Mouse (Mus musculus): ENCODE data around the gene Slc4a3.

Gene Slc4a3

DNA sequence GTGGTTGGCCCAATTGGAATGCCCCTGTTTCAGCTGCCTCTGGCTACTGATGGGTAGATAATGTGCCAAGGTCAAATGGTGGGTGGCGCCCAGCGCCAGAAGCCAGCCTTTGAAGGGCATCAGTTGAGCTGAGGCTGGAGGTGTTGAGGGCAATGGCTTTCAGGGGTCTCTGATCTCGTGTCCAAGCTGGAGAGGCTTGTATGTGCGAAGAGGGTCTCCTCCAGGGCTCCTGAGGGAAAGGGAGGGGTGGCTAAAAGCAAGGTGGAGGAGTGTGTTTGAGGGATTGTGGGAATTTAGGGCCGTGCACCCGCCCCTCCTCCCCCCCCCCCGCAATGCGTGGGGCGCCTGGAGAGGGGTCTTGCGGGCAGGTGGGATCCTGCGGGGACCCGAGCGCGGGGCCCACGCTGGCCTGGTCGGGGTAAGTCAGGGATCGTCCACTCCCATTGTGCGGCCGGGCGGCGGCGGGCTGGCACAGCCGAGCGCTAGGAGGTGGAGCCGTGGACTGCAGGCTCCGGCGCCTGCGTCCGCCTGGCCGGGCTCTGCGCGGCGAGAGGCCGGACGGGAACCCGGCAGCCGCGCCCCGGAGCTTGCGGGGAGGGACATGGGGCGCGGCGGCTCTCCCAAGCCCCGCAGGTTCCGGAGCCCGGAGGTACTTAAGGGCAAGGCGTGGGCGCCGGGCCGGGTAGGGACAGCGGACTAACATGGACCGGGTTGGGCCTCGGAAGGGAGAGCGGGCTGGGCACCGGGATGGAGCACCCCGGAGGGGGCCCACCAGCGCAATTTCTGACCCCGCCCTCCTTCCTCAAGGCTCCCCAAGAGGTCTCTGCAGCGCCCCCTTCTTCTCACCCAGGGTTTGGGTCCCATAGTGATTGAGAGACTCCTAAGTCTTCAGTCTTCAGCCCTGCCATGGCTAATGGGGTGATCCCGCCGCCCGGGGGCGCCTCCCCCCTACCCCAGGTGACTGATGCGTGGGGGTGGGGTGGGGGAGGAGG lies at the start of gene Slc4a3:
Gene Slc4a3 (plus strand): TSS at position 302 of the 992 bp plus-strand sequence.
- peak; percentile 86 for DNase-seq

DNA sequence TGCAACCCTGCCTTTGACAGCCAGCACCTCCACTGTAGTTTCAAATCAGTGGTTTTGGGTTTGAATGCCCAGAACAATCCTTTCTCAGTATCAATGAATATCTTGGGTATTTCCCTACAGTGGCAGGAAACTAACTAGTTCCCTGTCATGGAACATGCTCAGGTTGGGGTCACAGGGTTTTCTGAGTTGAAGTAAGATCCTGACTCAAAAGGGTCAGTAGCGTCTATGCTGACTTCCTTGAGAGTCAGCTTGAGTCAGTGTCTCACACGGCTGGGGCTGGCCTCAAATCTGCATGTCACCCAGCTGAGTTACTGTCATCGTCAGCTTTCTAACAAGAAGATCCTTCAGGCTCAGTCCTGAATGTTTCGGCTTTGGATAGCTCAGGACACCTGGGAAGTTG lies 47.2 kb upstream of the Slc4a3 start:
- DNase-seq = no peak

DNA sequence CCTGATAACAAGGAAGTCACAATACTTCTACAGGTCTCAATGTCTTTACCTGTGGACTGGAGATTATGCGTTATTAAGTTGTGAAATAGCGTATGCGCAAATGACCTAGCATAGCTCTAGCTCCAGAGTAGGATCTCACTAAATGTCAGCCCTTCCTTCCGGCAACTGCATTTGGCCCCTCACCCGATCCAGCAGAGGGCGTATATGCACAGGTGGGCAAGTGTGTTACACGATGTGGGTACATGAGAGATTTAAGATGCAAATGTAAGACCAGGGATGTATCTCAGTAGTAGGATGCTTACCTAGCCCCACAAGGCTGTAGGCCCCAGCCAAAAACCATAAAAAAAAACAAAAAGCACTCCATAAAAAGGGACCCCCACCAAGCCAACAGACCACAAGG lies 46.6 kb upstream of the Slc4a3 start:
- DNase-seq = no peak

DNA sequence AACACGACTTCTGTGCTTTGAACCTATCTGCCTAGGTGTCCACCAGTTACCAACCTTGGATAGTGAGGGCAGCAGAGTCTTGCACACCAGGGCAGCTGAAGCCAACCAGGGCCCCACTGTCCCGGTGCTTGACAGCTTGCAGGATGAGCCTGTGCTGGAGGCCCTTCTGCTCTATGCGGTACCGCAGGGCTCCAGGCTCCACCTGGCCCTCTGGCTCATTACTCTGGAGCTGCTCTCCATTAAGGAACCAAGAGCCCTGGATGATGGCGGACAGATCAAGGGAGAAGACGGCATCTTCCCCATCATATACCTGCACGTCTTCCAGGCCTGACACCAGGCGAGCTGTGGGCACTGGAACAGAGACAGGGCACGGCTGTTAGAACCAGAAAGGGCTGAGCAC lies 44.2 kb upstream of the Slc4a3 start:
- no peak for DNase-seq

DNA sequence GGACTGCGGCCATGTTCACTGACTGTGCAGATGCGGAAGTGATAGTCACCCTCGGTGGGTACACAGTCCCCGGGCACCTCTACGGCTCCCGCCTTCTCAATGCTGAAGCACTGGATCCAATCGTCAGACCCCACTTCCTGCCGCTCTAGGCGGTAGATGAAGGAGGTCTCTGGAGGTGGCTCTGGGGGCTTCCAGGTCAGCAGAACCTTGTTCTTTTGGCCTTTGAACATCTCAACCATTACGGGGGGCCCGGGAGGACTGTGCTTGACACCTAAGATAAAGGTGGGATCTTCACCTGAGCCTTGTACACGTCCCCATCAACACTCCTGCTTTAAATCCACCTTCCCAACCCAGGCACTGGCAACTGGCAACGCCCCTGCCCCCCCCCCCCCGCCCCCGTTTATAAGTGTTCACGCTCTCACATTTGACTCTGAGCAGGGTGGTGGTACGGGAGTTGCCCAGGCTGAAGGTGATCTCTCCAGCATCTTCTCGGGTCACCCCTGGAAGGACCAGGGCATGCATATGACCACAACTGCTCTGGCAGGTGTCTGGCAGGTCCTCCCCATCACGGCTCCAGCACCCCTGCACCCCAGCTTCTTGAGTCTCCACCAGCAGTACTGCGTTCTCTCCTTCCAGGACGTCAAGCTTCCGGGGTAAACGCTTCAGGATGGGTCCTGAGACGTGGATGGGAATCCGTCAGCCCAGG lies 43.0 kb upstream of the Slc4a3 start:
- DNase-seq = no peak

DNA sequence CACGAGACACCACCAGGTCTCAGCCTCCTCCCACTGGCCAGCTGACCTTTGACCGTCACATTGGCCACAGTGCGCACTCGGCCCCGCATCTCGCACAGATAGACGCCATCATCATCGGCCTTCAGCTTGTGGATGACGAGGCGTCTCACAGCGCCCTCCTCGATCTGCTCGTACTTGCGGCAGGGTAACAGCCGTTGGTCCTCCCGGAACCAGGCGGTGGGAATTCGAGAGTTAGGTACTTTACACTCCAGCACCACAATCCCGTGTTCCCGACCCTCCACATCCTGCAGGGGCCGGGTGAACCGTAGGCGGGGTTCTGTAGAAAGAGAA lies 42.5 kb upstream of the Slc4a3 start:
- no peak for DNase-seq

DNA sequence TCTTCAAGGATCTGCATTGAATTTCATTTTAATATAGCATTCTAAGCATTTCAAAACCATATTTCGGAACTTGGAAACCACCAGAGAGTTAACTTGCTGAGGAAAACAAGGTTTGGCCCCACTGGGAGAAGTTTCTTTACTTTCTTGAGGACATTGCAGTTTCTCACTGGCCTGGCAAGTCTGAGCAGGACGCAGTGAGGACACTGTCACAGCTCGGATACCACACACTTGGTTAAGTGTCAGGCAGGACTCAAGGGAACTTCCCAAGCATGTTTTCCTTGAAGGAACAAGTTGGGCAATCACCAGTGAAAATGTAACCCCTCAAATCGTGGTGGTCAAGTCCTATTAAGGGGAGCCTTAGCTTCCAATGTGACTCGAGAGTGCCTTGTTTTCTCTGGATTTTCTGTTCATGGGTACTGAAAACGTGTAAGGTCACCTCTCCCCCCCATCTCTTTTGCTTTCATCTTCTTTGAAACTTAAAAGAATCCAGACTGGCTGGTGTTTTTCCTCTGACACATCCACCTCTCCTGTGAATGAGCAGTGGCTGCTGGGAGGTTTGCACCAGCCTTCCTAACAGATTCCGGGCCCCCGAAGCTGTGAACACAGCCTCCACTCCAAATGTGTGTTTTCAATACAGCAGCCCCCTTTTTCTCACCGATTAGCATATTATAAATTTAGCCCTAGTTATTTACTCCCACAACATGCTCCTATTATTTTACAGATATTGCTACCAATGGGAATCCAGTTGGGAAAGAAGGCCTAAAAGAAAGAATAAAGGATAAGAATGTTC lies 41.6 kb upstream of the Slc4a3 start:
- no peak for DNase-seq

DNA sequence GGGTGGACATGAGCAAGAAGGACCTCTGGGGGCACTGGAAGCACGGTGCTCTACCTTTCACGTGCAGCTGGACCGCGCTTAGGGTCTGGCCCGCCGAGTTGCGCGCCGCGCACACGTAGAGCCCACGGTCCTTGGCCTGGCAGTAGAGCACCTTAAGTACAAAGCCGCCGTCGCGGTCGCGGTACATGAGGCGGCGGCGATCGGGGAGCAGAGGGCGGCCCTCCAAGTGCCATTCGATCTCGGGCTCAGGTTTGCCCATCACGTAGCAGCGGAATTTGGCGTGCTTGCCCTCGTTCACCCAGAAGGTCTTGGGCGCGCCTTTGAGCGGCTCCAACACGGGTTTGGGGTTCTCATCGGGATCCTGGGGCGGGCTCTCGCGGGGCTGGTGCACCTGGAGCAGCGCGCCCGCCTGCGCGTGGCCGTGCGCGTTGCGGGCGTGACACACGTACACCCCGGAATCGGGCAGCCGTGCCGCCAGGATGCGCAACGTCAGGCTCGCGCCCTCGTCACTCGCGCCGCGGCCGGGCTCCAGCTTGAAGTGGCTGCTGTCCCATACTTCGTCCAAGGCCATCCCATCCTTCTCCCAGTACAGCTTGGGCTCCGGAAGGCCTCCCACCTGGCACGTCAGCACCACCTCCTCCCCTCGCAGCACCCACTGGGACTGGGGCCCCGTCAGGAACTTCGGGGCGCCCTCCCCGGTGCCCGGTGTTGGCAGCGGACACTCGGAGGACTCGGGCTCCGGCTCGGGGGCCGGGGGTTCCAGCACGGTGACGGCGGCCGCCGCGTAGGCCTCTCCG lies 40.7 kb upstream of the Slc4a3 start:
- peak; percentile 81 for DNase-seq

DNA sequence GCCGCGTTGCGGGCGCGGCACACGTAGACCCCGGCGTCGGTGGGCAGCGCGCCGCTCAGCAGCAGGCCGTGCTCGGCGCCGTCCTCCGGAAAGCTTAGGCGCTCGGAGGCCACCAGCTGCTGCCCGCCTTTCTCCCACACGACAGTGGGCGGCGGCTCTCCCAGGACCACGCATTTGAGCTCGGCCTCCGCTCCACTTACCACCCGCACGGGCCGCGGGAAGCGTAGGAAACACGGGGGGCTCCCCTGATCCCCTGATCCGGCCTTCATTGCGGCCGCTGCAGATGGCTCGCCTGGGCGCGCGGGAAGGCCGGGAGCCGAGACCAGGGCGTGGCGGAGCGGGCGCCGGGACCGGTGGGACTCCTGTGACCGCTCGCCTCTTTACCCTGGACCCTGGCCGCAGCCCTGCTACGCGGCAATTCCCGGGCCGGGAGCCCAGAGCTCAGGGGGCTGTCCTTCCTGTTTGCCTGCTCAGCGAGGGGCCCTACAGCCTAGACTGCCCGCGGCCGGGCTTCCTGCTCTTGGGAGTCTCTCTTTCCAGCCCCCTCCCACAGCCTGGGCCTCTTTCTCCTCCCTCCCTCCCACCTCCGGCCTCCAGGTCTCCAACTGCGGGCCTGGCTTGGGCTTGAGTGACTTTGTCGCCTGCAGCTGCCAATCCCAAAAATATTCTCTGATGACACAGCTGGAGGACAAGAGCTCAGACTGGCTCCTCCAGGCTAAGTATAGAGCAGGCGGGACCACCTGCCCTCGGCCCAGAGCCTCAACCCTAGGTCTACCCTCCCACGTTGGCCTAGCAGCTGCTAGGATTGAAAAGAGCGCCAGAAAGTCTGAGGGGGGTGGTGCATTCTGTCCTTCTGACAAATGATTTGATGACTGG lies 39.9 kb upstream of the Slc4a3 start, which contains the start of gene Obsl1:
Gene Obsl1 (minus strand): TSS at position 497 of the 876 bp plus-strand sequence.
- peak; percentile 91 for DNase-seq

DNA sequence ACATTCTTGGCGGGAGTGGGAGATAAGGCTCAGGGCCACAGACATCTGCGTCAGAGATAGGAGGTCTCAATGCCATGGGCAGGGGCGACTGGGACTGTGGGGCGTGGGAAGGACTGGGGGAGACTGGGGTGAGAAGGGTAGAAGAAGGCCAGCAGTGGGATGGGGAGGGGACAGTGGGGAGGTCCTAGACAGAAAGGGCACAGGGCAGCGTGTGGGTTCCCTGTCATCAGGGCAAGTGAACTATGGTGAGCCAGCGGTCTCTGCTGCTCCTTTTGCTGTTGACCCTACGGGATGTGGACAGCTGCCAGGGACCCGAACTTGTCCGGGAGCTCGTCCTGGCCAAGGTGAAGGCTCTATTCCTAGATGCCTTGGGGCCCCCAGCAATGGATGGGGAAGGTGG lies 39.1 kb upstream of the Slc4a3 start, which contains the start of gene Inha:
Gene Inha (plus strand): TSS at position 72 of the 400 bp plus-strand sequence.
- no peak for DNase-seq

DNA sequence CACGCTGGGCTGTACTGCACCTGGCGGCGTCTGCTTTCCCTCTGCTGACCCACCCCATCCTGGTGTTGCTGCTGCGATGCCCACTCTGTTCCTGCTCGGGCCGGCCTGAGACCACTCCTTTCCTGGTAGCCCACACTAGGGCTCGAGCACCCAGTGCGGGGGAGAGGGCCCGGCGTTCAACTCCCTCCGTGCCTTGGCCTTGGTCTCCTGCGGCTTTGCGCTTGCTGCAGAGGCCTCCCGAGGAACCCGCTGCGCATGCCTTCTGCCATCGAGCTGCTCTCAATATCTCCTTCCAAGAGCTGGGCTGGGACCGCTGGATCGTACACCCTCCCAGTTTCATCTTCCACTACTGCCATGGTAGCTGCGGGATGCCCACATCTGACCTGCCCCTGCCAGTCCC lies 36.5 kb upstream of the Slc4a3 start:
- no peak for DNase-seq

DNA sequence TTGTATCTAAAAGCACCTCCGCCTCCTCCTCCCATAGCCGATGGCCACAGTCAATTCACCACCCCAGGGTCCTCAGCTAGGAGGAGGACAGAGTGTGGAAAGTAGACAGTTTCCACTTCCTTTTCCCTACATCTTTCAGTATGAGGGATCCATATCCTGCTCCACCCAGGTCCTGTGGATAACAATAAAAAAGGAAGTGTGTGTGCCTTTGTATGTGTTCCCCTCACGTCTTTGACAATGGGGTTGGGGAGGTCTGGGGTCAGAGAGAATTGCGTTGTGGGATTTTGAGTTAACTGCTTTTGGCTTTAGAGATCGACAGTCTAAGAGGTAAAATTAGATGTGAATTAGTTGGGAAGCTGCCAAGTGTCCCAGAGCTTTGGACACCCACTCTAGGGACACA lies 35.9 kb upstream of the Slc4a3 start:
- no peak for DNase-seq

DNA sequence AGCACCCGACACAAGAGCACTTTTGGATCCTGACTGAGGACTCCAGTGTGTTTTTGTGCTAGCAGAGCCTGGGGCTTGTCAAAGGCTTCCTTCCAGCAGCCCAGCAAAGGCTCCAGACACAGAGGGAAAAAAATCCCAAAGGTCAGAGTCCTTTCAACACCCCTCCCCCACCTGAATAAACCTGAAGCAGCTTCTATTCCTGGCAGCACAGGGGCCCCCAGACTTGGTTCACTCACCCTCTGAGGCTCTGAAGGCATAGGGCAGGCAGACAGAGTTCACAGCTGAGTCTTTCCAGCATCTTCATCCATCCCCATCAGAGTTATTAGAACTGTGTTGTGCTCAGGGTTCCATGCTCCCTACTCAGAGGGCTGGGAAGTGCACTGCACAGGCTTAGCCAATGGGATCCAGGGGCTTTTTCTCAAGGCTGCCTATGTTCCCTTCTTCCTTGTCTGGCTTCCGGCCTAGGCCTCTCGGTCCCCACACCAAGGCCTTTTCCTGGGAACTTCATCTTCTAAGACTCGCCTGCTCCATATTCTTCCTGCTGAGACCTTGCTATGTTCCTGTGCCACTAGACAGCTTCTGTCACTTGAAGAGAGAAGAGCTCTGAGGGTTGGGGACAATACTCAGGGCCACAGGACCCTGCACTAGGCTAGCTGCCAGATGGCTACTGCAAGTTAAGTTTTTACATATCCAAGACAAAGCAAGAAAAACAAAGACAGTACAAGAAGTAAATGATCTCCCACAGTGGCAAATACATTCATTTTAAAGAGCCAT lies 34.4 kb upstream of the Slc4a3 start:
- DNase-seq = peak; percentile 62

DNA sequence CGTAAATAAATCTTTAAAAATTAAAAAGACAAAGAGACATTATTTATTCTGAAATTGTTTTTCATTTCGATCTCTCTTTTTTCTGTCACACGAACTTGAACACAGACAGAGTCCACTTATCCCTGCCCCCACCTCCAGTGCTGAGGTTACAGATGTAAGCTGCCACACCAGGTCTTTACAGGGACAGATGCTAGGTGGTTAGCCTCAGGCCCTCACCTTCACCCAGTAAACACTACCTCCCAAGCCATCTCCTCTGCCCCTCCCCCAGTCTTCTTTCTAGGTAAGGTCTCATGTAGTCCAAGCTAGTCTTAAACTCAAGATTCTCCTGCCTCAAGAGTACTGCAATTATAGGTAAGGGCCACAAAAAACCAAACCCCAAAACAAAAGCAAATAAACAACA lies 33.5 kb upstream of the Slc4a3 start:
- DNase-seq = no peak

DNA sequence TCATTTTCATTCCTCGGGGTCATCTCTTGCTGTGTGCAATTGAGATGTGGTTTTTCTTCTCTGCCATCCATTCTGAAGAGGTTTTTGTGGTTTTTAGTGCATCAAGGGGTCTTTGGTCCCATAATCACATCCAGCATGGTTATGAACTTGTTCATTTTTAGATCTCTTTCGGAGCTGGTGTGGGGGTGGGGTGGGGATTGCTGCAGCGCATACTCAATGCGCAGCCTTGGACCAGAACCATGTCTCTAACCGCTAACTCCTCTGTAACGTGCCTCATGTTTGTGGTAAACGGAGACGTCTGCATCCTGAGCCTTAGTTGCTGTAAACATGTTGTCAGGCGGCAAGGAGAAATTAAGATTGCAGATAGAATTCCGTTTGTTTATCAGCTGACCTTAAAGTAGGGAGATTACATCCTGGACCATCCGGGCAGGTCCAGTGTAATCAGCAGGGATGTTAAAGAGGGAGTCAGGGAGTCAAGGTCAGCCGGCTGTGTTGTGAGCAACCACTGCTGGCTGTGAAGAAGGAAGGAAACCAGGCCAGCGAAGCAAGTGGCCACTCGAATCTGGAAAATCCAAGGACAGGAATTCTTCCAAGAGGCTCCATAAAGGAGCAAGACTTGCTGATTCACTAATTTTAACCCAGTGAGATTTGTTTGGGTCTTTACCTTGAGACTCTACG lies 29.2 kb upstream of the Slc4a3 start:
- no peak for DNase-seq

DNA sequence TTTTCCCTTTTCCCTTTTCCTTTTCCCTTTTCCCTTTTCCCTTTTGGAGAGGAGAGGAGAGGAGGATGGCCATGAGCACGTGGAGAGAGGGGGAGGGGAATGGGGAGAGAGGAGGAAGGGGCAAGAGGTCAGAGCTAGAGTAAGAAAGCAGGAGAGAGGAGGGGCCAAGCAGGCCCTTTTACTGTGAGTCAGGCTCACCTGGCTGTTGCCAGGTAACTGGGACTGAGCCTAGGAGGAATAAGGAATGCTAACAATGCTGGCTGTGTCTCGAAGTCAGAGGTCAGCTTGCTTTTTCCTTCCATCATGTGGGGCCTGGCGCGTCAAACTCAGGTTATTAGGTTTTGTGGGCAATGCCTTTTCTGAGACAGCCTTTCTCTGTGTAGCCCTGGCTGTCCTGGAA lies 28.1 kb upstream of the Slc4a3 start:
- no peak for DNase-seq

DNA sequence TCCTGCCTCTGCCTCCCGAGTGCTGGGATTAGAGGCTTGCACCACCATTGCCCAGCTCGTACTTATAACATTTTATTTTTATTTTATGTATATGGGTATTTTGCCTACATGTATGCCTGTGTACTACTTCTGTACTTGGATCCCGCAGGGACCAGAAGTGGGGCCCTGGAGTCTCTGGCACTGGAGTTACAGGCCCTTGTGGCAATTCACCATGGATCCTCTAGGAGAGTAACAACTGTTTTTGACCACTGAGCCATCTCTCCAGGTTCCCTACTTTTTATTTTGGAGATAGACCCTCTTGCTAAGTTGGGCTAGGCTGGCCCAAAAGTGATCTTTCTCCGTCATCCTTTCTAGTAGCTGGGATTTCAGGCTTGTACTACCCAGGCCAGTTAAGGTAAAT lies 27.6 kb upstream of the Slc4a3 start:
- DNase-seq = no peak

DNA sequence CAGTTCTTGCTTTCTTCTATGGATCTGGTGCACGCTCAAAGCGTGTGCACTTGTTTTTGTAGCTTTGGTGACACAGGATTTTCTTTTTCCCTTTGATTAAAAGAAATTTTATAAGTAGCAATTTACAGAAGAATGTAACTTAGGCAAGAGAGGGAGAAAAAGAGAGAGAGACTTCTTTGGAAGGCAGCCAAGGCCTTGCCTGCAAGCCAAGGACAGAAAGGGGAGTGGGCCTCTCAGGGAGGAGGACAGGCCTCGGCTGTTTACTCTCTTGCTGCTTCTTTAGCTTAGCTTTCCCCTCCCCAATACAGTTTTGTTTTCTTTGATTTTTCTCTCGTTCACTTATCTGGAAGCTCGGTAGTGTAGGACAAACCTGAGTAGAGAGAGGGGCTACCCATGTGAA lies 26.5 kb upstream of the Slc4a3 start:
- no peak for DNase-seq

DNA sequence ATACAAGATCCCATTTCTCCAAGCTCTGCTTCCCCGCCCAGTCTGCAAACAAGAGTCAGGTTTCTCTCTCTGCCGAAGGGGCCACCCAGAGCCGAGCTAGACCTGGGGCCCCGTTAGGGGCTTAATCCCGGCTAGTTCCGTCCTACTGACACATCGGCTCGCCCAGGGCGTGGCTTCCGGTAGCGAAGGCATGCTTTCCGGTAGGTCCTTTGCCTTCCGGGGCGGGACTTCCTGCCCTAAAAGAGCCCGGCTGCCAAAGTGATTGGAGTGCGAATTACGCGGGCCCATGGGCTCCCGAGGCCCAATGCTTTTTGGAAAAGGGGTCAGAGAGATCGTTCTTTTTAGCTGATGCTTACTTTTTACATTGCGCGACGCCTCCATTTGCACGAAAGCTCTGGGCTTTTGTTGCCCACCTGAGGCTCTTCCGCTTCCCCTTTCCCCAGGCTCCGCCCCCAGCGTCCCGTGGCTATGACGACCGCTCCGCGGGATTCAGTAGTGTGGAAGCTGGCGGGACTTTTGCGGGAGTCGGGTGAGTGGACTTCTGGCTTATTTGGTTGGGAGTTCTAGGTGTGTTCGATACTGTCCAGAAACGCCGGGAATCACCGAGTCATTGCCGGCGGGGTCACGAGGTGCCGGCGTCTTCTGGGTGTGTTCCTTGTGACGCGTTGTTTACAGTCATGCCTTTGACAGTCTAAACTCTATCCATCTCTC lies 24.6 kb upstream of the Slc4a3 start, which contains the start of gene Stk11ip:
Gene Stk11ip (plus strand): TSS at position 209 of the 711 bp plus-strand sequence.
- peak; percentile 99 for DNase-seq
